In genomic region chr2:36048164-36048563, GRCm38 (mm10) we compare ENCODE assay signal across 8 mouse cellular contexts. TPM values are rescaled to one million over a fixed set of nuclear protein-coding genes. Genes with fewer than 3 reads are reported as not detected.
A peak's percentile ranks its signal among the peaks of the same experiment; 100 is the strongest.
DNase-seq lines count a peak whose midpoint lies in the region; ATAC-seq and TF ChIP-seq lines count a peak whose summit lies in the region.

No protein-coding gene starts in this region.

- DNase-seq in CD4-positive, CD25-positive, alpha-beta regulatory T cell, adult 2 months (ENCODE audit: low read depth, low spot score): peak; percentile 6
- no peak for DNase-seq in G1E (ENCODE audit: low spot score)
- no peak for DNase-seq in T-cell, adult 2 months (ENCODE audit: low spot score)
- DNase-seq in adrenal gland, postnatal 4 days (ENCODE audit: low spot score in 2 of 2): no peak
- DNase-seq in layer of hippocampus, adult 9-10 months (ENCODE audit: low spot score): no peak

- H3K27me3 ChIP-seq in G1E (ENCODE audit: insufficient read depth, low read length): peaks cover 14% of the 10 kb centered on the region
- no peaks in the 10 kb centered on the region for H3K27me3 ChIP-seq in hindbrain, embryonic 12.5 days

- H3K9me3 ChIP-seq in G1E (replicated peaks): no peaks in the 10 kb centered on the region
- no peaks in the 10 kb centered on the region for H3K9me3 ChIP-seq in hindbrain, embryonic 12.5 days (replicated peaks)

- no peak for ATAC-seq in CD4-positive, CD25-positive, alpha-beta regulatory T cell, adult 4 months
- ATAC-seq in G1E (ENCODE audit: extremely low read depth, insufficient number of reproducible peaks, low FRiP score, poor library complexity, severe bottlenecking): no peak
- no peak for ATAC-seq in hindbrain, embryonic 12.5 days (ENCODE audit: low FRiP score)

- peak overlapping the region; percentile 81 for H3K4me2 ChIP-seq in hindbrain, embryonic 12.5 days (replicated peaks)

- peaks cover 41% of the 10 kb centered on the region for H3K4me1 ChIP-seq in G1E (ENCODE audit: insufficient read depth, low read depth, low read length)
- H3K4me1 ChIP-seq in hindbrain, embryonic 12.5 days: peaks cover 17% of the 10 kb centered on the region

- WGBS in hindbrain, embryonic 12.5 days: 77% methylated on average over 8 of the region's 8 CpGs
- 52% methylated on average over 8 of the region's 8 CpGs for whole genome bisulfite sequencing in macrophage (ENCODE audit: missing documents)

- peaks cover 59% of the 10 kb centered on the region for H3K79me2 ChIP-seq in macrophage (ENCODE audit: inconsistent target)

- peak overlapping the region; percentile 90 for H3K9ac ChIP-seq in hindbrain, embryonic 12.5 days

- H3K36me3 ChIP-seq in G1E (replicated peaks) (peaks cover 41% of the 10 kb centered on the region), macrophage (ENCODE audit: inconsistent target) (peaks cover 13% of the 10 kb centered on the region)
- H3K36me3 ChIP-seq in hindbrain, embryonic 12.5 days: peaks cover 11% of the 10 kb centered on the region; the same call in 1 of the 2 replicates

- no peak overlapping the region for H3K27ac ChIP-seq in hindbrain, embryonic 12.5 days
- H3K27ac ChIP-seq in macrophage: peak overlapping the region; percentile 53; the same call in 1 of the 2 replicates

- no peak for TF ChIP-seq CTCF in G1E (IDR thresholded peaks at IDR 0.05; ENCODE audit: low read depth, low read length)

- H3K4me3 ChIP-seq in G1E (ENCODE audit: low read depth, low read length) (peak overlapping the region; percentile 98), macrophage (ENCODE audit: inconsistent target) (peak overlapping the region; percentile 90)
- peak overlapping the region; percentile 84 for H3K4me3 ChIP-seq in hindbrain, embryonic 12.5 days

RNA-seq across cellular contexts. Expression of gene Ndufa8, which starts 1.0 kb away (rescaled TPM):
- polyA plus RNA-seq in CD4-positive, CD25-positive, alpha-beta regulatory T cell, adult 4 months (2017; shearing (Covaris generic)): 100 to 1,000 TPM; 177 to 185 TPM
- total RNA-seq in G1E (2014; fragmentation: Nextera tagmentation) (18.2 and 28.7 TPM in 2 replicates), G1E (2017) (40.1 and 44.9 TPM in 2 replicates)
- polyA plus RNA-seq in G1E (2012) (31.6 and 38.9 TPM in 2 replicates), macrophage (2018) (83.2 to 127 TPM (median 84.4 TPM) in 3 replicates)
- 171 and 179 TPM in 2 replicates for polyA plus RNA-seq in hindbrain, embryonic 12.5 days (2016; fragmentation: Nextera tagmentation; extraction: Ambion mirVana)
- 10 to 100 TPM in 2 of 26 experiments, 1 to 10 TPM in 21, not detected in 3; 1.1 to 15.7 (median 4.5) TPM for total RNA-seq in macrophage (2018; cell fraction: chromatin; rRNA removed)
- total RNA-seq in macrophage (2018; cell fraction: cytosol; rRNA removed): 100 to 1,000 TPM in 6 of 26 experiments, 10 to 100 TPM in 20; 69.9 to 115 (median 90.7) TPM
- 10 to 100 TPM in 20 of 26 experiments, 1 to 10 TPM in 6; 6.3 to 36.3 (median 16.9) TPM for total RNA-seq in macrophage (2018; cell fraction: nucleus; rRNA removed)
- total RNA-seq in adrenal gland, postnatal 4 days (2021): 100 to 1,000 TPM; 184 to 196 TPM

RNA-seq across cellular contexts. Expression of gene Morn5, which starts 1.1 kb away (rescaled TPM):
- not detected for polyA plus RNA-seq in CD4-positive, CD25-positive, alpha-beta regulatory T cell, adult 4 months (2017; shearing (Covaris generic))
- not detected in 2 replicates for total RNA-seq in G1E (2014; fragmentation: Nextera tagmentation)
- 0.22 TPM in 1 of 2 replicates, not detected in the other for total RNA-seq in G1E (2017)
- polyA plus RNA-seq in G1E (2012): not detected in 2 replicates
- polyA plus RNA-seq in hindbrain, embryonic 12.5 days (2016; fragmentation: Nextera tagmentation; extraction: Ambion mirVana): 3.2 and 3.6 TPM in 2 replicates
- total RNA-seq in macrophage (2018; cell fraction: chromatin; rRNA removed): not detected
- total RNA-seq in macrophage (2018; cell fraction: cytosol; rRNA removed): under 1 TPM in 3 of 26 experiments, not detected in 23; 0.24 to 0.29 (median 0.28) TPM
- total RNA-seq in macrophage (2018; cell fraction: nucleus; rRNA removed): not detected
- polyA plus RNA-seq in macrophage (2018): not detected in 3 replicates
- total RNA-seq in adrenal gland, postnatal 4 days (2021): not detected

RNA-seq across cellular contexts. Expression of gene Lhx6, which starts 57.0 kb away (rescaled TPM):
- not detected for polyA plus RNA-seq in CD4-positive, CD25-positive, alpha-beta regulatory T cell, adult 4 months (2017; shearing (Covaris generic))
- total RNA-seq in G1E (2014; fragmentation: Nextera tagmentation) (not detected in 2 replicates), G1E (2017) (0.06 and 0.16 TPM in 2 replicates)
- polyA plus RNA-seq in G1E (2012) (not detected in 2 replicates), macrophage (2018) (not detected in 3 replicates)
- polyA plus RNA-seq in hindbrain, embryonic 12.5 days (2016; fragmentation: Nextera tagmentation; extraction: Ambion mirVana): 1.4 and 2.7 TPM in 2 replicates
- total RNA-seq in macrophage (2018; cell fraction: chromatin; rRNA removed): under 1 TPM in 2 of 26 experiments, not detected in 24; 0.33 to 0.42 TPM
- total RNA-seq in macrophage (2018; cell fraction: cytosol; rRNA removed): under 1 TPM in 1 of 26 experiments, not detected in 25; 0.10 TPM
- total RNA-seq in macrophage (2018; cell fraction: nucleus; rRNA removed): under 1 TPM in 1 of 26 experiments, not detected in 25; 0.92 TPM
- total RNA-seq in adrenal gland, postnatal 4 days (2021): 1 to 10 TPM; 4.6 to 5.9 TPM
